In the genomic region with DNA sequence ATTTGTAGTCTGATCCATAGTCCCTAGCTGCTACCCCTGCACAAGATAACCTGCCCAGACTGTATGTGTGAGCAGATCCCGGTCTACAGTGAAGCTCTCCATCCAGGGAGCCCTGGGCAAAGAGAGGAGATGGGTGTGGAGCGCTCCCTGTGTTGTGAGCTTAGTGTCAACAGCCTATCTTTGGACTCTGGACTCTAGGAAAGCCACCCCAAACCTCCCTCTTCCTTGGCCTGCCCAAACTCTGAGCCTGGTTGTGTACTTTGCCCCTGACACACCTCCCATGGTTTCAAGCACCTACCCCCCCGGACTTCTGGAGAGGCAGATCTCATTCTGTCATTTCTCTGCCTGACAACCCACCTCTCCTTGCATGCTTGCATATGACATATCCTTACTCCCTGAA, we compare ENCODE assay signal across 11 mouse cellular contexts.
A peak's percentile ranks its signal among the peaks of the same experiment; 100 is the strongest.
DNase-seq lines count a peak whose midpoint lies in the region; ATAC-seq and TF ChIP-seq lines count a peak whose summit lies in the region.
"Had no signal": no experiment of that assay in that cellular context is flagged by ENCODE, and none has a peak within 500 bp of the region (broad histone marks: within the 10 kb centered on the region; RNA-seq: fewer than 3 reads in every experiment).

No protein-coding gene starts in this region.

- H3K36me3 ChIP-seq in liver, adult 2 months (ENCODE audit: control insufficient read depth, insufficient read depth, low read length): no peaks in the 10 kb centered on the region
- H3K36me3 ChIP-seq in hindbrain, postnatal 0 days (ENCODE audit: insufficient read depth, low read length): no peaks in the 10 kb centered on the region
- no peaks in the 10 kb centered on the region for H3K36me3 ChIP-seq in small intestine, adult 2 months (ENCODE audit: control insufficient read depth, insufficient read depth, low read length)
- H3K36me3 ChIP-seq: heart, embryonic 12.5 days had no signal

- peak overlapping the region; percentile 31; the same call in 1 of the 2 replicates for H3K9ac ChIP-seq in liver, adult 2 months (ENCODE audit: low read depth, low read length)
- no peak overlapping the region for H3K9ac ChIP-seq in hindbrain, postnatal 0 days (replicated peaks; ENCODE audit: low read length)

- WGBS in liver, adult 2 months: 34% methylated on average over 3 of the region's 3 CpGs
- 76% methylated on average over 3 of the region's 3 CpGs for WGBS in hindbrain, postnatal 0 days
- 27% methylated on average over 3 of the region's 3 CpGs for whole genome bisulfite sequencing in small intestine, adult 2 months

- H3K4me2 ChIP-seq in hindbrain, postnatal 0 days (ENCODE audit: low read depth, low read length): no peak overlapping the region
- H3K4me2 ChIP-seq: heart, embryonic 12.5 days had no signal

- no peak overlapping the region for H3K4me3 ChIP-seq in liver, adult 2 months (ENCODE audit: insufficient read depth, low read depth, low read length)
- H3K4me3 ChIP-seq in hindbrain, postnatal 0 days (ENCODE audit: low read length): no peak overlapping the region
- peak overlapping the region; percentile 3; the same call in 1 of the 2 replicates for H3K4me3 ChIP-seq in small intestine, adult 2 months (ENCODE audit: low read depth, low read length)
- H3K4me3 ChIP-seq: heart, embryonic 12.5 days had no signal

- no peaks in the 10 kb centered on the region for H3K79me2 ChIP-seq in liver, adult 2 months (ENCODE audit: control insufficient read depth, insufficient read depth, low read length)

- TF ChIP-seq POLR2A in liver, adult 2 months (IDR thresholded peaks at IDR 0.05; ENCODE audit: extremely low read depth, insufficient read depth, low read length): no peak
- TF ChIP-seq POLR2A in small intestine, adult 2 months (IDR thresholded peaks at IDR 0.05; ENCODE audit: low read depth, low read length): peak; percentile 19; the same call in 1 of the 2 replicates

- peak; percentile 31 for DNase-seq in liver, adult 2 months (ENCODE audit: extremely low read depth, low read depth, low spot score)
- no peak for DNase-seq in liver
- DNase-seq in hindbrain, postnatal 0 days (ENCODE audit: low spot score): no peak
- DNase-seq in kidney, postnatal 25 days: peak; percentile 73 to 88
- no peak for DNase-seq in layer of hippocampus, adult 9-10 months (ENCODE audit: low spot score)
- no peak for DNase-seq in embryo, embryonic 10.5 days (ENCODE audit: low spot score)
- DNase-seq in thymus, adult 18-20 months: no peak
- DNase-seq: lung, postnatal 10 days; thymus, adult 2 months had no signal

- ATAC-seq in hindbrain, postnatal 0 days: no peak

- peak overlapping the region; percentile 52 for H3K27ac ChIP-seq in liver, adult 2 months (replicated peaks; ENCODE audit: insufficient read depth, low read depth, low read length)
- peak overlapping the region; percentile 34; the same call in 1 of the 2 replicates for H3K27ac ChIP-seq in hindbrain, postnatal 0 days
- peak overlapping the region; percentile 92 for H3K27ac ChIP-seq in small intestine, adult 2 months (ENCODE audit: insufficient read depth, low read depth, low read length)

- 0 out of 2 replicates have a peak, but pooled peaks cover 5% of the 10 kb centered on the region for H3K4me1 ChIP-seq in liver, adult 2 months (ENCODE audit: control insufficient read depth, insufficient read depth, low read length)
- H3K4me1 ChIP-seq in hindbrain, postnatal 0 days (ENCODE audit: insufficient read depth, low read length): peaks cover 22% of the 10 kb centered on the region; the same call in 1 of the 2 replicates
- H3K4me1 ChIP-seq in small intestine, adult 2 months (ENCODE audit: control insufficient read depth, insufficient read depth, insufficient read length, low read length): peaks cover 57% of the 10 kb centered on the region

- H3K9me3 ChIP-seq in hindbrain, postnatal 0 days (ENCODE audit: low read length): no peaks in the 10 kb centered on the region
- H3K9me3 ChIP-seq: heart, embryonic 12.5 days had no signal

- H3K27me3 ChIP-seq in liver, adult 2 months (ENCODE audit: control insufficient read depth, insufficient read depth, low read length): no peaks in the 10 kb centered on the region
- no peaks in the 10 kb centered on the region for H3K27me3 ChIP-seq in hindbrain, postnatal 0 days (ENCODE audit: insufficient read depth, low read length)
- no peaks in the 10 kb centered on the region for H3K27me3 ChIP-seq in small intestine, adult 2 months (ENCODE audit: control insufficient read depth, insufficient read depth, low read length)
- H3K27me3 ChIP-seq: heart, embryonic 12.5 days had no signal

- TF ChIP-seq CTCF in liver, adult 2 months (IDR thresholded peaks at IDR 0.05; ENCODE audit: low read depth, low read length): no peak
- no peak for TF ChIP-seq CTCF in hindbrain, postnatal 0 days (IDR thresholded peaks at IDR 0.05; ENCODE audit: low read depth)
- TF ChIP-seq CTCF in small intestine, adult 2 months (IDR thresholded peaks at IDR 0.05; ENCODE audit: extremely low read depth, insufficient read length, insufficient replicate concordance, low read depth, low read length): no peak

Comparison
In these comparisons a context has a peak if more than half of its experiments do, and no peak if none do; other contexts are left out.
1. DNase-seq: peak in liver, adult 2 months (single experiment) and kidney, postnatal 25 days (2 of 2); none in liver (single experiment), hindbrain, postnatal 0 days (single experiment), layer of hippocampus, adult 9-10 months (single experiment), embryo, embryonic 10.5 days (single experiment) and thymus, adult 18-20 months (0 of 2).
2. H3K27ac ChIP-seq: peak in every context shown above with its lines; median percentile 92 in small intestine, adult 2 months; 52 in liver, adult 2 months; 34 in hindbrain, postnatal 0 days.